Mouse (Mus musculus): Measurements from ENCODE around the gene Farp1.

The Farp1 gene

DNA sequence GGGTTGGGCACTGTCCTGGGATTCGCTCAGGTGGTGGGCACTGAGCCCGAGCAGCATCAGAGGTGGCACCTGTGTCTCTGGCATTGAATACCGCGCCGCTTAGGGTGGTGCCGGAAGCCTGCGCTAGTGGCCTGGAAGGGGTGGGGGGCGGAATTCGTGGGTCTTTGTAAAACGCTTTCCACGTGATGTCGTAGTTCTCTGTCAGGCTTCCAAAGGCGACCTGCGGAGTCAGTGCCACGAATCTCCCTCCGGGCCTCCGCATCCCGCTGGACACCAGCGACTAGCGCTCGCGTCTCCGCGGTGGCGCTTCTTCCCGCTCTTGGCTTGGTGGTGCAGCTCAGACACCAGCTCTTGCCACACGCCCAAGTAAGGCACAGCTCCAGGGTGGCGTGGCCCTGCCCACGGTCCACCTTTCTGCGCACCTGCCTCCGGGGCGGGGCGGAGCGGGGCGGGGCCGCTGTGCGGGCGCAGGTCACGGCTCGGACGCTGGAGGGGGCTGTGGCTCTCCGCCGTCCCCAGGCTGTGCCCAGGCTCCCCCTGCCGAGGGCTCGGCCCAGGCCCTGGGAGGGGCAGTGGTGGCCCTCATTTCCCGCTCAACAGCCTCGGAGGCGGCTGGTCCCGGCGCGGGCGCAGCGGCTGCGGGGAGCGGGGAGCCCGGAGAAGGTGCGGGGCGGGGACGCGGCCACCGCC lies at the start of gene Farp1:
Farp1 (plus strand) TSS at position 228 of the 690 bp plus-strand sequence.
- peak; percentile 84 for DNase-seq (ENCODE audit: low read depth)

DNA sequence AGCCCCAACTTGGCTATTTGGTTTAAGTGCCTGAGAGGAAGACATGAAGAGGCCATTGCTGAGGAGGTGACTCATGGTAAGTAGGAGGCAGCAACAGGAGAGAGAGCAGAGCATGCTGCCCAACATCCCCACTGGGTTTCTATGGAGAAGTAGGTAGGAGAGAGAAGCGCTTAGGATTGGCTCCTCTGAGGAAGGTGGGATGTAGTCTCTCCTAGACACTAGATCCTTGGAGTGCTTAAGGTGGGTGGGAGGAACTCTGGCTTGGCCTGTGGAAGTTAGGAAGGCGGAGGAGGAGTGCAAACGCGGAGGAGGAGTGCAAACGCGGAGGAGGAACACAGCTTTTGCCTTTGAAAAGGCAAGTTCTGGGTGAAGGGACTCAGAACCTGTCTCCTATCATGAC lies 45.9 kb upstream of the Farp1 start:
- DNase-seq (ENCODE audit: low read depth), result peak; percentile 8

GRCm38 (mm10) chr14:120997686-120998085 lies 37.3 kb upstream of the Farp1 start:
- no peak for DNase-seq (ENCODE audit: low read depth)

GRCm38 (mm10) chr14:121000561-121001340 lies 34.2 kb upstream of the Farp1 start:
- peak; percentile 69 for DNase-seq (ENCODE audit: low read depth)

DNA sequence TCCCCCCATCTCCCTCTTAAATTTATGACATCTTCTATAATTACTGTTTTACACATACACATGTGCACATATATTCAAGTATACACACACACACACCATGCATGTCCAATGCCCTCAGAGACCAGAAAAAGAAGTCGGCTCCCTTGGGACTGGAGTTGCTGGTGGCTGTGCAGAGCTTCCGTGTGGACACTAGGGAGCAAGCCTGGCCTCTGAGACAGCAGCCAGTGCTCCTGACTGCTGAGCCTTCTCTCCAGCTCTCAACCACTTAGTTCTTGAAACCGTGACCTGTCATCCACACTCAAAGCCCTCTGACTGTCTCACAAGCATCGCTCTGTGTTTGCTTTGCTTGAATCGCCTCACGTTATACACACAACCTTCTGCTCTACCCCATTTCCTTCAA lies 29.4 kb upstream of the Farp1 start:
- no peak for DNase-seq (ENCODE audit: low read depth)

GRCm38 (mm10) chr14:121006021-121006420 lies 29.0 kb upstream of the Farp1 start:
- DNase-seq (ENCODE audit: low read depth), result no peak

DNA sequence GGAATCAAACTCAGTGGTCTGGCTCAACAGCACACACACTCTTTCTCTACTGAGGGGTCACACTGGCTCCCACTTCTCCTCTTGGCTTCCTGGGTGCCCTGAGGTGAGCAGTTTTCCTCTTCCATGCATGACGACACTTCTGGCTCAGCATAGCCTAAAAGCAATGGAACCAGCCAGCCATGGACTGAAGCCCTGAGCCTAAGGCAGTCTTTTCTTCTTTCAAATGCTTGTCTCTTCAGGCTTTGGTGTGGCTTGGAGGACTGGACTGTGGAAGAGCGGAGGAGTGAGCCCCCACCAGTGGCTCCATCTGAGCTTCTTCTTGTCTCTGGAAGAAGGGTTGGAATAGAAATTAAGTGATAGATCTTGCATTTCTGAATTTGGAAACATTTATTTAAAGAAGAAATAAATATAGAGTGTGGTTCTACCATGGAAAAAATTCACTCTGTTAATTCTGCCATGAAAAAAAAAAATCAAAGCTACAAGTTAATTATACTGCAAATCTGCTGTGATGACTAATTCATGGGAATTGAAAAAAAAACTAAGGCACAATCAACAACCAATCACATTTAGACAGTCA lies 19.8 kb upstream of the Farp1 start:
- DNase-seq (ENCODE audit: low read depth), result no peak

GRCm38 (mm10) chr14:121022403-121022802 lies 12.6 kb upstream of the Farp1 start:
- DNase-seq (ENCODE audit: low read depth), result no peak

DNA sequence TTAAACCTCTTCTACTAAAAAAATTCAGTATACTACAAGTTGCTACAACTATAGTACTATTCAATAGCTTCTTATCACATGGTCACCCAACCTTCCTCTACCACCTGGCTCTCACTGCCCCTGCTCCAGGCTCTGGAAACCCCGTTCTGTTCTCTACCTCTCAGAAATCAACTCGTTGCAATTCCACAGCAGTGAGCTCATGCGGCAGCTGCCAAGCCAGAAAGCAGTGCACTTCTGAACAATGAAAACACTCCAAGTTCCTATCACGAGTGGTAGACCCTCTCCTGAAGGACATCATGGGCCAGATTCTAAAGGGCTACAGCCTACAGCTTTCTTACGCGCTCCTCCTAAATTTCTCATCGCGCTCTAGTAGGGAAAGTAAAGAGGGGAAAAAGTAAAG lies 9.6 kb upstream of the Farp1 start:
- no peak for DNase-seq (ENCODE audit: low read depth)

DNA sequence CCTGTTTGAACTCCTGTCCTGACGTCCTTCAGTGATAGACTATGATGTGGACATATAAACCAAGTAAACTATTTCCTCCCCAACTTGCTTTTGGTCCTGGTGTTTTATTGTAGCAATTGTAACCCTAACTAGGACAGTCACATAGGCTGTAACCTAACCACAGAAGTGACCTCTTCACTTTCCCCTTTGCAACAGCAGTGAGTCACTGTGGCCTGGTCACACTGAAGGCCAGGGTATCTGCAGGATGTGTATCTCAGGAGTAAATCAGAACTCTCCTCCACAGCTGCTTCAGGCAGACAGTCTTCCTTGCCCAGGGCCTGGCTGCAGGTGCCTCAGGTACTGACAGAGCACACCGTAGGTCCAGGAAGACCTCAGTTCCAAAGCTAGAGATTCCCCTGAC lies 3.6 kb upstream of the Farp1 start:
- no peak for DNase-seq (ENCODE audit: low read depth)

- DNase-seq (ENCODE audit: low read depth), result no peak
Measured at GRCm38 (mm10) chr14:121034525-121034924, 475 bp upstream of the Farp1 start.

DNA sequence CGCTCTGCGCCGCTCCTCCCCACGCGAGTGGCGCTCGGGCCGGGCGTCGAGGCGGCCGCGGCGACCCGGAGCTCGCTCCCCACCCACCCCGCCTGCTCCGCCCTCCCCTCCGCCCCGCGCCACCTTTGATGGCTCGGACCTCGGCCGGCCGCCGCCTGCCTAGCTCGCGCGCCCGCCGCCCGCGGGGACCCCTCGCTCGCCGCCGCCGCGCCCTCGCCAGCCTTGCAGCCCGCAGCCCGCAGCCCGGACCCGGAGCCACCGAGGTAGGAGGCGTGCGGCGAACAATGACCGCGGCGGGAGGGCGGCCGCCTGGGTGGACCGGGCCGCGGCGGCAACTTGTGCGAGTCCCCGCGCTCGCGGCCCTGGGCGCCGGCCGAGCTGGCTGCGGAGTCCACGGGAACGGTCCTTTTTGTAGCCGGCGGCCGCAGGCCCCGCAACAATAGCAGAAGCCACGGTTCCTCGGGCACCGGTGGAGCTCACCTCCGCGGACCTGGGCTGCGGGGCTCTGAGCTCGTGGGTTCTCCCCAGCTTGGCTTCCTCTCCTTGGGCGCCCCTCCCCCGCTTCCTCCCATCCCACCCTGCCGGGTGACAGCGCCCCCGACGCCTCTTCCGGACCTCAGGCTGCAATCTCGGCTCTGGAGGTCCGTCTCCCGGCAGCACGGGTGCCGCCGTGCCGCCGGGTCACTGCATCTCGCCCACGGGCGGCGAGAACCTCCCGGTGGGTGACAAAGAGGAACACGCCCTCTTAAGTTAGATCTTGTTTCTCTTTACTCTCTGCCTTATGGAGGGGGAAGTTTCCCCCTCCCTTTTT lies 868 bp downstream of the Farp1 start:
- peak; percentile 56 for DNase-seq (ENCODE audit: low read depth)

DNA sequence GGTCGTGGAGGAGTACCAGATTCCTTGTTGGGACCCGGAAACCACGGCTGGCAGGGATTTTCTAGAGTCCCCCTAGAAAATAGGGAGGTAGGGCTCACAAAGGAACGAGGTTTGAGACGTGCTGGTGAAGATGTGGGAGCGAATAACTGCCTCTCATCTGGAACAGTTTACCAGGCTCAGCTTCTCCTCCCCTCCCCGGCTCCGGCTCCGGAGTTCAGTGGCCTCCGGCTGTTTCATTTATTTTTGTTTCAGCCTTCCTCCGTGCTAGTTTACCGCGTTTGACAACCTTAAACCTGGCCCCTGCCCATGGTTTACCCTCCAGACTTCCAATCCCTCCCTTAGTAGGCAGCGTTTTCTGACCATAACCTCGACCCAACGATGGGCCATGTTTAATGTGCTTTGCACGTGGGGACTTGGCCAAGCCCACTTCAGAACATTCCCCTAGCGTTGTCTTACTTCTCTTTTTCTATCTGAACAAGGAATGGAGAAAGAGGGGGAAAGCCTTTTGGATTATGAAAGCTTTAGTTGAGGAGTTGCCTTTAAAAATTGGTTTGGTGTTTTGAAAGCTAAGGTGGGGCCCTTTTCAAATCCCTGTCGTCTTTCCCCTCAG lies 1.7 kb downstream of the Farp1 start:
- peak; percentile 68 for DNase-seq (ENCODE audit: low read depth)

DNA sequence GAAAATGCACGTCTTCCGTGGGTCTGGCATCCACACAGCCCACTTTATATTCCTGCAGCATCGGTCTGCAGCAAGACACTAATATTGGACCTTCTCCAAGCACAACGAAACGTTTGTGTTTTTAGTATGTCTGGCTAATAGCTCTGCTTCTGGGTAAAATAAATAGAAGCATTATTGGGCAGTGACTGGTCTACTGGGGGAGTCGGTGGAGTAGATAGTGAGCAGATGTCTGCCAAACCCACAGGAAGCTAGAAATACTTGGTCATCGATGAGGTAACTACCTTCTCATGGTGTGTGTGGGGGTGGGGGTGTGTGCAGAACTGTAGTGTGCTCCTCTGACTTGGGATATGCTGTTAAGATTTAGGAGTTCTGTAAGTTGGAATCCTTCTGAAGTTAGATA lies 2.3 kb downstream of the Farp1 start:
- peak; percentile 77 for DNase-seq (ENCODE audit: low read depth)

DNA sequence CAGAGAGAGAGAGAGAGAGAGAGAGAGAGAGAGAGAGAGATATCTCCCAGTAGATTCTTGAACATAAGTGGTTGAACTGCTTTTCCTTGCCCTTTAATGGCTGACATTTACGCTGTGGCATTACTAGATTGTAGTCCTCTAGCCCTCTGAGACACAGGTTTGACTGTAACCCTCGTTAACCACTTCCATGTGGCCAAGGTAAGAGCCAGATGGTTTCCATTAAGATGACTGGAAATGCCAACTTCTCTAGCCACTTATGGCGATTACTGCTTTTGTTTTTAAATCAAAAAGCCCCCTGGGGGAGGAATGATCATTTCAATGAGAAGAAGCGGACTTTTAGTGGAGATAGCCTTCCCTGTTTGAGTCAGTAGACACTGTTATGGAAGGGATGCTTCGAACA lies 3.7 kb downstream of the Farp1 start:
- peak; percentile 44 for DNase-seq (ENCODE audit: low read depth)

DNA sequence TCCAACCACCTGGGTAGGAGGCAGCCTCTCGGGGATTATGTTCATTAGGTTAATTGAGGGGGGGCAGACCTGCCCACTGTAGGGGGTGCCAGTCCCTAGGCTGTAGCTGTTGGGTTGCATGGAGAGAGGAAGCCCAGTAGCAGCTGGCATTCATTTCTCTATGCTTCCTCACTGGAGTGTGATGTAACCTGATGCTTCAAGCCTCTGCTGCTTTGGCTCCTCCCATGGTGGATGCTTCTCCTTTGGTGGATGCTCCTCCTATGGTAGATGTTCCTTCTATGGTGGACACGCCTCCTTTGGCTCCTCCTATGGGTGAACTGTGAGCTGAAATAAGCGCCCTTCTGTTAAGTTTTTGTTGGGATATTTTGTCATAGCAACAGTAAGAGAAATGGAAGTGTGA lies 9.1 kb downstream of the Farp1 start:
- DNase-seq (ENCODE audit: low read depth), result no peak

GRCm38 (mm10) chr14:121046313-121046961 lies 11.4 kb downstream of the Farp1 start:
- DNase-seq (ENCODE audit: low read depth), result no peak

GRCm38 (mm10) chr14:121047780-121048179 lies 12.8 kb downstream of the Farp1 start:
- DNase-seq (ENCODE audit: low read depth), result no peak

DNA sequence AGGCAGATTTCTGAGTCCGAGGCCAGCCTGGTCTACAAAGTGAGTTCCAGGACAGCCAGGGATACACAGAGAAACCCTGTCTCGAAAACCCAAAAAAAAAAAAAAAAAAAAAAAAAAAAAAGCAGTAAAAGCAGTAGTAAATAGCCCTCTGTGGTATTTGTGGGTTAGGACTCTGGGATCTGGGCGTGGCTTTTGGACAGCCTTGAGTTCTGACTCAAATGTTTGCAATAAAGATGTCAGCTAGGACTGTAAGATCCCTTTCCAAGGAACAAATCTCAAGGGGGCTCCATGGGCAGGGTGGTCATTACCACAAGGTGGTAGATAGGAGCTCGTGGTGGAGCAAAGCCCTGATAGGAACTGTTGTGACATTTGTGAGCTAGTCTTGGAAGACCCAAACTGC lies 16.0 kb downstream of the Farp1 start:
- DNase-seq (ENCODE audit: low read depth), result peak; percentile 69

DNA sequence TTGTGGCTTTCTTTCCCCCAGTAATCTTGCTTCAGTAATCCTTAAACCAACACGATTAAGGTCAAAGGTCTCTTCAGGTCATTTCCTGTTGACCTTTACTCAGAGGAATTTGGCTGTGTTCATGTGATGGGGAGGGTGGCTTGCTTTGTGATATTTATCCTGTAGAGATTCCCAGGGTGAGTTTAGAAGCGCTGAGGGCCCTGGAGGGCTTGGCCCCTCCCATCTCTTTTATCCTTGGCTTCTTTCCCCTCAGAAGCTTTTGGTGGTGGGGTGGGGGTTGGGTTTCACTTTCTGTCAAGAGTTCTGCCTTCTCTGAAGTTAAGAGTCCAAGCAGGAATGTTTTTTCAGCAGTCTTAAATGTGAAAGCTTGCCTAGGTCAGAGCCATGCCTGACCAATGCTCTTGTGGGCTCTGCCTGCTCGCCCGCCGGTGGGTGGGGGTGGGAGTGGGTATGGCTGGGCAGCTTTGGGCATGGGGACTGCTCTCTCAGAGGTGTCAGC lies 18.1 kb downstream of the Farp1 start:
- DNase-seq (ENCODE audit: low read depth), result peak; percentile 30

GRCm38 (mm10) chr14:121054062-121054461 lies 19.1 kb downstream of the Farp1 start:
- DNase-seq (ENCODE audit: low read depth), result no peak
